Mouse (Mus musculus): ENCODE results near the gene Tmem104. TPM values are rescaled to one million over a fixed set of nuclear protein-coding genes. Genes with fewer than 3 reads are reported as not detected.

The Tmem104 gene
- polyA plus RNA-seq, 1 experiment from 2014 or later = 7.1 TPM

DNA sequence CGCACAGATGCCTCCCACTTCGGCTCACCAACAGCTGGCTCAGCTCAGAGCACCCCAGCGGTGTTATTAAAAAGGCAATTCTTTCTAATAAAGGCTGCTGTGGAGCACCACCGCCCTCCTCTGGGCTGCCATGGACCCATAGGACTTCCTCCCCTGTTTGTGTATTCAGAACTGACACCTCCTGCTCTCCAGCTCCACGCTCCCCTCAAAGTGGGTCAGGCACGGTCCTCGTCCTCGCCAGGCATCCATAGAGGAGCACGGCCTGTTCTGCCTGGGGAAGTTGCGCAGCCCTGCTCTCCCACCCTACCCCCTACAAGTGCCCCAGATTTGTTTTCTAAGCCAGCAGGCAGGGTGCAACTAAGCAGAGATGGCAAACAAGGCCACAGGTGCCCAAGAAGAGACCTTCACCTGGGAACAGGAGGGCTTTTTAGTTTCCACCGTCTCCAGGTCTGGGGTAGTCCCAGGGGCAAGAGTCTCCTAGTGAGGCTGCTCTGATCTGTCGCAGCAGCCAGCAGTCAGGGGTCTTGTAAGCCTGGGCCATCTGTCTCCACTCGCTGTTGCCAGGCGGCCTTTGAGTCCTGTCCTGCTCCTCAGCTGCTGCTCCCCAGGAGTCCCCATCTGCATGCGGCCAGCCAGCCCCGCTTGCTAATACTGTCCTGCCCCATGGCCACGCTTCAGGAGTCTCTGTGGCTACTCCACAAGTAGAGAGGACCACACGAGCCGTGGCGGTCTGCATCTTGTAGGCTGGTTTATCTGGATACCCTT is 46.4 kb downstream of the Tmem104 start:
- Histone ChIP-seq H3K27ac (replicated peaks) (no peak overlapping the region), H3K4me3 (no peak overlapping the region), H3K4me1 (peaks cover 57% of the 10 kb centered on the region), H3K4me2 (no peak overlapping the region), H3K9me3 (no peaks in the 10 kb centered on the region), H3K27me3 (replicated peaks) (peaks cover 56% of the 10 kb centered on the region), H3K36me3 (no peaks in the 10 kb centered on the region), H3K9ac (no peak overlapping the region)
- no peak for ATAC-seq (ENCODE audit: extremely low read depth, insufficient number of reproducible peaks, low FRiP score, low TSS enrichment)
- 64% methylated on average over 20 of the region's 20 CpGs for WGBS

DNA sequence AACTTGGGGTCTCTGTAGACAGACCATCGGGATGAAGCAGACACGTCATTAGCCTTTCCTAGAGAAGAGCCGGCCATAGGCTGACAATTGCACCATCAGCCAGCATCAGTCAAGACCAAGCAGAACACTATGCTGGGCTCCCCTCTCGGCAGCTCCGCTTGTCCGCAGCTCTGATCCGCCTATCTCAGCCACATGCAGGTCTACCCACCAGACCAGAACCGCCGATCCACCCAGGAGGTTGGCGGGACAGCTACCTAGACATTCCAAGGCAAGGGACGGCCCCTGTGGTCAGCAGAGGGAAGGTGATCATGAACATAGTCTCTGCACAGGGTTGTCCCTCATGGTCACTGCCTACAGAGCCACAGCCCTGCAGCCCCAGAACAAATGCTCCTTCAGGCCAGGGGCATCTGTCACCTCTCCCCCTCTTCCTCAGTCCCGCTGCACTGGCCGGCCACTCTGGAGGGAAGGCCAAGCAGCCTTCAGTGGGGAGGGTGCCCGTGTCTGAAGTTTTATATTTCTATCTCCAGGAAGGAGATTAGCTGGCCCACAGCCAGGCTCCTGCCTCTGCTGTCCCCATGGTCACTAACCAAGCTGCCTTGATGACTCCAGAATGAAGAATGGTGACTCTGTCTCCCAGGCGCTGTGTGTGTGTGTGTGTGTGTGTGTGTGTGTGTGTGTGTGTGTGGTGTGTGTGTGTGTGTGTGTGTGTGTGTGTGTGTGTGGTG is 47.2 kb downstream of the Tmem104 start:
- Histone ChIP-seq H3K4me1 (peaks cover 49% of the 10 kb centered on the region), H3K4me3 (no peak overlapping the region), H3K4me2 (no peak overlapping the region), H3K27me3 (replicated peaks) (peaks cover 55% of the 10 kb centered on the region), H3K36me3 (peaks cover 4% of the 10 kb centered on the region; the same call in 1 of the 2 replicates), H3K9ac (no peak overlapping the region), H3K9me3 (no peaks in the 10 kb centered on the region), H3K27ac (replicated peaks) (no peak overlapping the region)
- WGBS = 48% methylated on average over 15 of the region's 15 CpGs
- no peak for ATAC-seq (ENCODE audit: extremely low read depth, insufficient number of reproducible peaks, low FRiP score, low TSS enrichment)

DNA sequence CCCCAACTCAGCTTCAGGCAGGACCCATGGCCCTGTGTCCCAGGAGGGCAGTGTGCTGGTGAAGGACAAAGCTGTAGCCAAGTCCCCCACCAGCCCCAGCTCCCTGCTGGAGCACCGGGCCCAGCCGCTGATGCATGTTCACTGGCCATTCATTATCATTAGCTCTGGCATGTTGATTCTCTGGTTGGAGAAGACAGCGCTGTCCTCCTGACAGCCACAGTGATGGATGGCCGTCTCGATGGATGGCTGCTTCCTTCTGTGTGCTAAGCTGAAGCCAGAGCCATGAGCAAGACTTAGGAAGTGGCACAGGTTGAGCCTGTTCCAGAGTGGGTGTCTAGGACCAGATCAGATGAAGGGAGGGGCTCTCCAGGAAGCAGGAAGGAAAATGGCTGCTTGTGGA is 49.3 kb downstream of the Tmem104 start:
- Histone ChIP-seq H3K4me1 (peaks cover 35% of the 10 kb centered on the region), H3K36me3 (peaks cover 9% of the 10 kb centered on the region; the same call in 1 of the 2 replicates), H3K4me2 (no peak overlapping the region), H3K27ac (replicated peaks) (no peak overlapping the region), H3K9me3 (no peaks in the 10 kb centered on the region), H3K9ac (peak overlapping the region; percentile 28; the same call in 1 of the 2 replicates), H3K27me3 (replicated peaks) (peaks cover 55% of the 10 kb centered on the region), H3K4me3 (no peak overlapping the region)
- 38% methylated on average over 5 of the region's 5 CpGs for WGBS
- no peak for ATAC-seq (ENCODE audit: extremely low read depth, insufficient number of reproducible peaks, low FRiP score, low TSS enrichment)

DNA sequence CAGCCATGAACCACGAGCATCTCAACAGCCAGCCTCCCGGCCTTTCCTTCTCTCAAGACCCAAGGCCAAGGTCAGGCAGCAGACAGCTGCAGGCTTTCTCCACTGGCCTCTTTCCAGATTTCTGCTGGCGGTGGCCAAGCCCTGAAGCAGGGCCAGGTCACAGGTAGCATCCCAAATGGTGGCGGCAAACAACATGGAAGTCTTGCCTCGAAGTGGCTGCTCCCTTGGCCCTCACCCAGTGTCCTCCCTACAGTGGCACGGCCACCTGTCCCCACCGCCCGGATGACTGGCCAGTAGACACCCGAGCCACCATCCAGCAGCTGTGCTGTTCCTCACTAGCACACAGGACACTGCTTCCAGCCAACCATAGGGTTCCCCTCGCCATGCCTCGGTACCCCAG is 54.1 kb downstream of the Tmem104 start:
- H3K27me3 ChIP-seq (replicated peaks) = peaks cover 46% of the 10 kb centered on the region
- peaks cover 15% of the 10 kb centered on the region for H3K4me1 ChIP-seq
- peaks cover 32% of the 10 kb centered on the region for H3K36me3 ChIP-seq
- H3K9ac ChIP-seq = no peak overlapping the region
- H3K27ac ChIP-seq (replicated peaks) = no peak overlapping the region
- no peaks in the 10 kb centered on the region for H3K9me3 ChIP-seq
- no peak overlapping the region for H3K4me2 ChIP-seq
- no peak for ATAC-seq (ENCODE audit: extremely low read depth, insufficient number of reproducible peaks, low FRiP score, low TSS enrichment)
- H3K4me3 ChIP-seq = no peak overlapping the region
- WGBS = 79% methylated on average over 11 of the region's 11 CpGs

DNA sequence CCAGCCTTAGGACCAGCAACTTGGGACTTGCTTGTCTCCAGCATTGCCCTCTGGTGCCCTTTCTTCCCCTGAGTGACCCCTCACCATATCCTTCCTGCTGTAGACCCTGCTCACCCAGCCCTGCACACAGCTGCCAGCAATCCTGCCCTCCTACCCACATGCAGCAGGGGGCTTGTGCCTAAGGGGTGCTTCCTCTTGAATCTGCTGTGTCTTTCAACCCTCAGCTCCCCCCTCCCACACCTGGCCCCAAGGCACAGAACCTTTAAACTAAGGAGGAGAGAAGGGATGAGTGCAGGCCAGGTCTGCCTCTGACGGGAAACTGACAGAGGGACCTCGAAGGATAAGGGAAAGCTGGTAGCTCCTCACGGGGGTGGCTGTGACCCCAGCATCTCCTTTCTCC is 55.5 kb downstream of the Tmem104 start:
- Histone ChIP-seq H3K27ac (replicated peaks) (no peak overlapping the region), H3K4me1 (peaks cover 22% of the 10 kb centered on the region), H3K9me3 (no peaks in the 10 kb centered on the region), H3K4me2 (no peak overlapping the region), H3K9ac (no peak overlapping the region), H3K36me3 (peaks cover 32% of the 10 kb centered on the region), H3K4me3 (no peak overlapping the region), H3K27me3 (replicated peaks) (peaks cover 53% of the 10 kb centered on the region)
- 78% methylated on average over 3 of the region's 3 CpGs for WGBS
- no peak for ATAC-seq (ENCODE audit: extremely low read depth, insufficient number of reproducible peaks, low FRiP score, low TSS enrichment)

DNA sequence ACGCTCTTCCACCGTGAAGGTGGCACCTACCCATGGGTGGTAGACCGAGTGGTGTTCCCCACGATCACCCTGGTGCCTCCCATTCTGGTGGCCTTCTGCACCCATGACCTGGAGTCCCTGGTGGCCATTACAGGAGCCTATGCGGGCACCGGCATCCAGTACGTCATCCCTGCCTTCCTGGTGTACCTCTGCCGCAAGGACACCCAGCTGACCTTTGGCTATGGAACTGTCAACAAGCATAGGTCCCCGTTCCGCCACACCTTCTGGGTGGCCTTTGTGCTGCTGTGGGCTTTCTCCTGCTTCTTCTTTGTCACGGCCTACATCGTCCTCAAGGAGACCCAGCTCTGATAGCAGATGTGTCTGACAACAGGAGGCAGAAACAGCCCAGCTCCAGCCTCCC is 56.5 kb downstream of the Tmem104 start:
- Histone ChIP-seq H3K27me3 (replicated peaks) (peaks cover 57% of the 10 kb centered on the region), H3K36me3 (peaks cover 32% of the 10 kb centered on the region), H3K27ac (replicated peaks) (no peak overlapping the region), H3K9ac (0 out of 2 replicates have a peak overlapping the region, but pooled peaks have one; percentile 14), H3K4me2 (no peak overlapping the region), H3K4me3 (no peak overlapping the region), H3K9me3 (no peaks in the 10 kb centered on the region), H3K4me1 (peaks cover 25% of the 10 kb centered on the region)
- no peak for ATAC-seq (ENCODE audit: extremely low read depth, insufficient number of reproducible peaks, low FRiP score, low TSS enrichment)
- 75% methylated on average over 12 of the region's 12 CpGs for WGBS

DNA sequence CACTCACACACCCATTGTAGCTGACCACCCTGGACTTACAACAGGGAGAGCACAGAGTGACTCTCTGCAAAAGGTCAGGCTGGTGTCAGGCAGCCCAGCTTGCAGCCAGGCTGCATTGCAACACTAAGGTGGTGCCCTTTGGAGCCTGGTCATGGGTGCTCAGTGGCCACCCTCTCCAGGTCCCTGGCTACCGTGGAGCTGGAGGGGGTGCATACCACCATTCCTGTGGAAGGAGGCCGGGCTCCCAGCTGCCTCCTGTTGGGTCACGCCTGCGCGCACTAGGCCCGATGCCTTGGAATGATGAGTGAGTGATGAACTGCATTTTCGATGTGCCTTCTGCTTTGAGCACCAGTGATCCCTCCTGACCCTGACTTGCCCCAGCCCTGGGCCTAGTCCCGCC is 57.6 kb downstream of the Tmem104 start:
- no peak overlapping the region for H3K4me2 ChIP-seq
- no peak overlapping the region for H3K9ac ChIP-seq
- H3K4me1 ChIP-seq = peaks cover 28% of the 10 kb centered on the region
- no peaks in the 10 kb centered on the region for H3K9me3 ChIP-seq
- no peak for ATAC-seq (ENCODE audit: extremely low read depth, insufficient number of reproducible peaks, low FRiP score, low TSS enrichment)
- no peak overlapping the region for H3K4me3 ChIP-seq
- 80% methylated on average over 8 of the region's 8 CpGs for WGBS
- H3K27me3 ChIP-seq (replicated peaks) = peaks cover 59% of the 10 kb centered on the region
- H3K36me3 ChIP-seq = peaks cover 24% of the 10 kb centered on the region
- no peak overlapping the region for H3K27ac ChIP-seq (replicated peaks)

DNA sequence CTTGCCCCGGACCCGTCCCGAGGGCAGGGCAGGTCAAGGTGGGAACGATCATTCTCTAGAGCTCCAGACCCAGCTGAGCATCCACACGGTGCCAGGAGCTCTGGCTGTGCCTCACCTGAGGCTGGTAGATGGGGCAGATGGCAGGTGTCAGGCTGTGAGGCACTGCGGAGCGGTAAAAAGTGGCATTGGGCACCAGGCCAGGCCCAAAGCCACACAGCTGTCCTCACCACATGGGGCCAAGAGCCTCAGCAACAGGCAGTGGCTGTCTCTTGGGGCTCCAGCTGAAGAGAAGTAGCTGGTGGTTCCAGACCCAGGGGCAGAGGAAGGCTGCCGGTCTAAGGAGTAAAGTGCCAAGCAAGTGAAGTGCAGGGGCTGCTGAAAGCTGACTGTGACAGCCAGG is 59.1 kb downstream of the Tmem104 start:
- H3K4me3 ChIP-seq = no peak overlapping the region
- 69% methylated on average over 8 of the region's 8 CpGs for WGBS
- no peaks in the 10 kb centered on the region for H3K9me3 ChIP-seq
- no peak overlapping the region for H3K4me2 ChIP-seq
- peaks cover 66% of the 10 kb centered on the region for H3K27me3 ChIP-seq (replicated peaks)
- no peak overlapping the region for H3K27ac ChIP-seq (replicated peaks)
- peaks cover 22% of the 10 kb centered on the region for H3K36me3 ChIP-seq
- peaks cover 39% of the 10 kb centered on the region for H3K4me1 ChIP-seq
- ATAC-seq (ENCODE audit: extremely low read depth, insufficient number of reproducible peaks, low FRiP score, low TSS enrichment) = no peak
- no peak overlapping the region for H3K9ac ChIP-seq

DNA sequence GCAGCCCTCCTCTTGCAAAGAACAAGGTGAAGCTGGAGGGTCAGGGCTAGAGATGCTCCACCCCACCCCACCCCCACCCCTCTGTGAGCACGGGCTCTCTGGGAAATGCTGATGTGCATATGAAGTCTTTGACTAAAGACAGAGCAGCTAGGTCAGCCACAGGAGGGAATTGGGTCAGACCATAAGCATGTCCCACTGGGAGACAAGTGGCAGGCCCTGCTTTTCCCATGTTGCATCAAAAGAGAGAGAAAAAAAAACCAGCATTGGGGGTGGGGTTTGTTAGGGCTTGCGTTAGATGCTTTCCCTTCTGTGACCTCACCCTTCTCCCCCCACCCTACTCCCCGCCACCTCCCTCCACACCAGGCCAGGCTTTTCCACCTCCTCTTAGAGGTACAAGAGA is 60.0 kb downstream of the Tmem104 start:
- no peak overlapping the region for H3K4me3 ChIP-seq
- H3K4me2 ChIP-seq = no peak overlapping the region
- 8% methylated on average over 3 of the region's 3 CpGs for WGBS
- H3K9ac ChIP-seq = no peak overlapping the region
- no peaks in the 10 kb centered on the region for H3K9me3 ChIP-seq
- H3K36me3 ChIP-seq = peaks cover 22% of the 10 kb centered on the region
- H3K4me1 ChIP-seq = peaks cover 39% of the 10 kb centered on the region
- H3K27me3 ChIP-seq (replicated peaks) = peaks cover 74% of the 10 kb centered on the region
- no peak for ATAC-seq (ENCODE audit: extremely low read depth, insufficient number of reproducible peaks, low FRiP score, low TSS enrichment)
- H3K27ac ChIP-seq (replicated peaks) = no peak overlapping the region

DNA sequence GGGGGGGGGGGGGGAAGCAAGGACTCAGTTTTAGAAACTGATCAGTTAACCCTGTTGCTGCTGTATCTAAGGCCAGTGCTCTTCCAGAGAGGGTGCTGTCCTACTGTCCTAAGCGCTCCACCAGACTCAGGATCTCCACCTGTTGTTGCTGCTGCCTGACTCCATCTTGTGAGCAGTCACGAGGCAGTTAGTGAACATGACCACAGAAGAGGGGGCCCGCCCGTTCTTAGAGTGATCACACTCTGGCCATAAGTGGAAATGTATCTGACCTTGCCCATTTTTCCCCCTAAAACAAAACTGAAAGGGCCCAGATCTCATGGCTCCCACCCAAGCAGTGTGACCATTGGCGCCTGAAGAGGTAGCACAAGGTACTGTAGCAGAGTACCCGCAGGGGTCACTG is 60.7 kb downstream of the Tmem104 start:
- H3K4me1 ChIP-seq = peaks cover 39% of the 10 kb centered on the region

DNA sequence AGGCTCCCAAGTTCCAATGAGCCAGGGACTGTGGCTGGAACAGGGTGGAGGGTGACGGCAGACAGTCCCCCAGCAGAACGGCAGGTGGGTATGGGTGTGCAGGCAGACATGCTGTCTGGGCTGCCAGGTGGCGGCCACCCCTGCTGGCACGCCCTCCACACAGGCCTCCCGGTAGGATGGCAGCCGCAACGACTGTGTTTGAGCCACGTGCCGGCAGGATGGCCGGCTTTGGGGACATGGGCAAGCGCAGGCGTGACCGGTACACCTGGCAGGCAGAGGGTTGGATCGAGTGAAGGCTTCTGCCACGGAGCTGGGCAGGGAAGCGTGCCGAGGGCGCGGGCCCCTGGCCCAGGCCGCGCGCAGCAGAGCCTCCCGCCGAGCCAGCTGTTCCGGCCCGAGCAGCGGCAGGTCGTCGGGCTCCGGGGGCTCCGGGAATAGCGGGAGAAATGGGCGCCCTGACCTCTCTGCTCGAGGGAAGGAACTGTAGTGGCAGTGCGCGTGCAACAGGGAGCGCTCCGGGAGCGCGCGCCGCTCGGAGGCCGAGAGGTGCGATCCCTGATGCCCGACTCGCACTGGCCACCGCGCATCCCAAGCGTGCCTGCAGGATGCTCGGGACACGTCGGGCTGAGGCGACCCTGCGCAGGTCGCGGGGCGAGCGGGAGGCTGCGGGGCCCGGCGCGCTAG is 62.6 kb downstream of the Tmem104 start:
- WGBS = 4% methylated on average over 63 of the region's 63 CpGs
- peaks cover 99% of the 10 kb centered on the region for H3K27me3 ChIP-seq (replicated peaks)
- ATAC-seq (ENCODE audit: extremely low read depth, insufficient number of reproducible peaks, low FRiP score, low TSS enrichment) = no peak
- peak overlapping the region; percentile 50 for H3K4me3 ChIP-seq
- peak overlapping the region; percentile 58 for H3K9ac ChIP-seq
- H3K4me2 ChIP-seq = peak overlapping the region; percentile 75
- peaks cover 8% of the 10 kb centered on the region for H3K36me3 ChIP-seq
- no peak overlapping the region for H3K27ac ChIP-seq (replicated peaks)
- H3K4me1 ChIP-seq = peaks cover 31% of the 10 kb centered on the region
- H3K9me3 ChIP-seq = no peaks in the 10 kb centered on the region

More for the DNA sequence above, 60.7 kb downstream of the Tmem104 start:
- no peak overlapping the region for H3K4me2 ChIP-seq
- no peak overlapping the region for H3K27ac ChIP-seq (replicated peaks)
- WGBS = 54% methylated on average over 6 of the region's 6 CpGs
- H3K4me3 ChIP-seq = no peak overlapping the region
- ATAC-seq (ENCODE audit: extremely low read depth, insufficient number of reproducible peaks, low FRiP score, low TSS enrichment) = no peak
- H3K9me3 ChIP-seq = no peaks in the 10 kb centered on the region
- peaks cover 22% of the 10 kb centered on the region for H3K36me3 ChIP-seq
- H3K9ac ChIP-seq = no peak overlapping the region
- peaks cover 81% of the 10 kb centered on the region for H3K27me3 ChIP-seq (replicated peaks)

Data from heart, embryonic 13.5 days (tissue).